Mouse (Mus musculus) embryonic facial prominence, embryonic 14.5 days (tissue): ENCODE measurements at regions not wholly inside any gene's neighbourhood (a gene's known extent, or its start where the extent isn't known, plus 50 kb on each side); places are given as distances from the start of the nearest gene placed in this dataset.
"Not testable (repeated sequence)": the region's sequence is repeated elsewhere in the genome, so short reads cannot be mapped to it uniquely, and the experiment has no call there.

Experiments used
- ATAC-seq: fragments of 200-750 bp; cut with Nextera tagmentation; 2 replicates; pipeline ENCODE4 v1.8.0; 2017; ENCODE audit warnings: low read depth, moderate number of reproducible peaks, moderate TSS enrichment
- DNase-seq: peaks from one replicate; pipeline ENCODE4 v3.0.0-alpha.2; 2015; ENCODE audit warnings: low spot score
- H3K27ac ChIP-seq: fragments of 300-500 bp; sonication (generic); replicated peaks from 2 replicates; pipeline ENCODE4 v1.5.1; 2014; ENCODE audit warnings: low read depth, mild to moderate bottlenecking, low read length, moderate library complexity
- H3K27me3 ChIP-seq: fragments of 300-500 bp; sonication (generic); replicated peaks from 2 replicates; pipeline ENCODE4 v1.6.1; 2014; ENCODE audit warnings: low read length; ENCODE audit not compliant: control insufficient read depth, insufficient read depth
- H3K36me3 ChIP-seq: fragments of 300-500 bp; sonication (generic); 2 replicates; pipeline ENCODE4 v1.6.1; 2014; ENCODE audit warnings: low read length, mixed read lengths; ENCODE audit not compliant: control insufficient read depth, insufficient read depth
- H3K4me1 ChIP-seq: fragments of 300-500 bp; sonication (generic); 2 replicates; pipeline ENCODE4 v1.6.1; 2014; ENCODE audit warnings: antibody characterized with exemption, low read length; ENCODE audit not compliant: control insufficient read depth, insufficient read depth
- H3K4me2 ChIP-seq: fragments of 300-500 bp; sonication (generic); 2 replicates; pipeline ENCODE4 v1.6.1; 2014; ENCODE audit warnings: low read depth, mild to moderate bottlenecking, low read length, moderate library complexity, mixed read lengths
- H3K4me3 ChIP-seq: fragments of 300-500 bp; sonication (generic); 2 replicates; pipeline ENCODE4 v1.5.1; 2014; ENCODE audit warnings: low read depth, mild to moderate bottlenecking, low read length
- H3K9ac ChIP-seq: fragments of 300-500 bp; sonication (generic); 2 replicates; pipeline ENCODE4 v1.6.1; 2014; ENCODE audit warnings: low read depth, mild to moderate bottlenecking, low read length, moderate library complexity, mixed read lengths
- H3K9me3 ChIP-seq: fragments of 300-500 bp; sonication (generic); 2 replicates; pipeline ENCODE4 v1.6.1; 2016; ENCODE audit warnings: low read length; ENCODE audit not compliant: control insufficient read depth
- WGBS: fragments of 180-500 bp; shearing (Covaris S2); extraction: QIAGEN DNeasy Blood & Tissue Kit; methylation state at CpG from one replicate; pipeline ENCODE4 v1.1.7; 2014; 5-methylcytosine and 5-hydroxymethylcytosine counted together

GRCm38 (mm10) chr4:67213363-67213762, 386.0 kb downstream of the Tlr4 start:
- WGBS = 57% methylated on average over 1 of the region's 1 CpGs

GRCm38 (mm10) chr4:67224533-67224932, 397.1 kb downstream of the Tlr4 start:
- ATAC-seq (no peak), DNase-seq (no peak)
- H3K4me1 ChIP-seq = no peaks in the 10 kb centered on the region
- H3K9ac ChIP-seq = no peak overlapping the region
- no peaks in the 10 kb centered on the region for H3K27me3 ChIP-seq
- no peak overlapping the region for H3K4me3 ChIP-seq
- H3K36me3 ChIP-seq = no peaks in the 10 kb centered on the region
- H3K27ac ChIP-seq = no peak overlapping the region
- H3K4me2 ChIP-seq = no peak overlapping the region
- H3K9me3 ChIP-seq = no peaks in the 10 kb centered on the region

More at GRCm38 (mm10) chr4:67213363-67213762, 386.0 kb downstream of the Tlr4 start:
- Histone ChIP-seq H3K27me3 (no peaks in the 10 kb centered on the region), H3K9ac (no peak overlapping the region), H3K9me3 (no peaks in the 10 kb centered on the region), H3K4me3 (no peak overlapping the region), H3K36me3 (no peaks in the 10 kb centered on the region), H3K4me1 (no peaks in the 10 kb centered on the region), H3K4me2 (no peak overlapping the region), H3K27ac (no peak overlapping the region)
- ATAC-seq = no peak
- no peak for DNase-seq

GRCm38 (mm10) chr4:67229214-67229613, 401.8 kb downstream of the Tlr4 start:
- H3K27ac ChIP-seq = no peak overlapping the region
- H3K4me2 ChIP-seq = no peak overlapping the region
- 78% methylated on average over 3 of the region's 3 CpGs for WGBS
- ATAC-seq (no peak), DNase-seq (no peak)
- no peaks in the 10 kb centered on the region for H3K27me3 ChIP-seq
- H3K4me1 ChIP-seq = no peaks in the 10 kb centered on the region
- H3K9me3 ChIP-seq = no peaks in the 10 kb centered on the region
- H3K4me3 ChIP-seq = no peak overlapping the region
- no peaks in the 10 kb centered on the region for H3K36me3 ChIP-seq
- no peak overlapping the region for H3K9ac ChIP-seq

- no peaks in the 10 kb centered on the region for H3K9me3 ChIP-seq
- H3K36me3 ChIP-seq = no peaks in the 10 kb centered on the region
- H3K27ac ChIP-seq = no peak overlapping the region
- 83% methylated on average over 4 of the region's 4 CpGs for WGBS
- ATAC-seq (no peak), DNase-seq (no peak)
- H3K27me3 ChIP-seq = no peaks in the 10 kb centered on the region
- H3K4me1 ChIP-seq = no peaks in the 10 kb centered on the region
- no peak overlapping the region for H3K4me2 ChIP-seq
- H3K9ac ChIP-seq = no peak overlapping the region
- H3K4me3 ChIP-seq = no peak overlapping the region
These were observed 446.2 kb downstream of the Tlr4 start for GRCm38 (mm10) chr4:67273553-67273952.

- H3K27ac ChIP-seq = no peak overlapping the region
- H3K9ac ChIP-seq = no peak overlapping the region
- H3K4me2 ChIP-seq = no peak overlapping the region
- no peak for DNase-seq
- H3K4me3 ChIP-seq = no peak overlapping the region
- WGBS = 78% methylated on average over 6 of the region's 6 CpGs
- H3K4me1 ChIP-seq = no peaks in the 10 kb centered on the region
- no peak for ATAC-seq
- H3K27me3 ChIP-seq = no peaks in the 10 kb centered on the region
- H3K9me3 ChIP-seq = no peaks in the 10 kb centered on the region
- no peaks in the 10 kb centered on the region for H3K36me3 ChIP-seq
These were observed 473.6 kb downstream of the Tlr4 start for GRCm38 (mm10) chr4:67301020-67301419.

- Histone ChIP-seq H3K4me2 (no peak overlapping the region), H3K4me1 (no peaks in the 10 kb centered on the region), H3K9me3 (no peaks in the 10 kb centered on the region), H3K36me3 (no peaks in the 10 kb centered on the region), H3K9ac (no peak overlapping the region), H3K27ac (no peak overlapping the region), H3K27me3 (no peaks in the 10 kb centered on the region), H3K4me3 (no peak overlapping the region)
- no peak for ATAC-seq
- no peak for DNase-seq
- 88% methylated on average over 2 of the region's 2 CpGs for WGBS
These were observed 474.4 kb downstream of the Tlr4 start for GRCm38 (mm10) chr4:67301740-67302139.

GRCm38 (mm10) chr4:67320098-67320497, 492.7 kb downstream of the Tlr4 start:
- H3K27ac ChIP-seq, H3K27me3 ChIP-seq, H3K4me3 ChIP-seq, H3K4me1 ChIP-seq, H3K9me3 ChIP-seq, H3K36me3 ChIP-seq, ATAC-seq, H3K9ac ChIP-seq, H3K4me2 ChIP-seq, DNase-seq: not testable (repeated sequence)
